Mouse (Mus musculus) ES-E14 (cell line): ENCODE measurements around the gene 5730596B20Rik. TPM values are rescaled to one million over a fixed set of nuclear protein-coding genes. Genes with fewer than 3 reads are reported as not detected.
A peak's percentile ranks its signal among the peaks of the same experiment; 100 is the strongest.

Experiments
- DNase-seq: peaks from one replicate; pipeline ENCODE4 v3.0.0-alpha.2; 2013; ENCODE audit warnings: low read depth, low spot score
- H3K27ac ChIP-seq: 2 replicates; pipeline ENCODE4 v1.5.1; 2012; ENCODE audit warnings: low read depth, mild to moderate bottlenecking, low read length, moderate library complexity, mixed read lengths; ENCODE audit not compliant: poor library complexity, insufficient read depth, severe bottlenecking
- H3K36me3 ChIP-seq: 2 replicates; pipeline ENCODE4 v1.6.1; 2012; ENCODE audit warnings: mild to moderate bottlenecking, low read length, moderate library complexity, mixed read lengths; ENCODE audit not compliant: control insufficient read depth, poor library complexity, insufficient read depth, severe bottlenecking
- H3K4me1 ChIP-seq, 2 experiments: fragments of 150-350 bp in 1 of 2; sonication (generic) in 1 of 2; 2 replicates each; pipeline ENCODE4 v1.6.1; 2012; ENCODE audit warnings: low read length in 2 of 2, mild to moderate bottlenecking in 1 of 2, mixed read lengths in 1 of 2; ENCODE audit not compliant: control insufficient read depth in 2 of 2, insufficient read depth in 2 of 2, poor library complexity in 1 of 2
- H3K4me3 ChIP-seq, 2 experiments: fragments of 150-350 bp in 1 of 2; sonication (generic) in 1 of 2; 2 replicates each; pipeline ENCODE4 v1.5.1; 2012; ENCODE audit warnings: low read length in 2 of 2, low read depth in 1 of 2, mild to moderate bottlenecking in 1 of 2, mixed read lengths in 1 of 2; ENCODE audit not compliant: insufficient read depth in 1 of 2, poor library complexity in 1 of 2, severe bottlenecking in 1 of 2
- H3K9ac ChIP-seq: 2 replicates; pipeline ENCODE4 v1.6.1; 2012; ENCODE audit warnings: low read depth, mild to moderate bottlenecking, low read length, mixed read lengths; ENCODE audit not compliant: poor library complexity, insufficient read depth, severe bottlenecking
- H3K9me3 ChIP-seq: fragments of 150-350 bp; sonication (generic); 2 replicates; pipeline ENCODE4 v1.6.1; 2012; ENCODE audit warnings: low read depth, mild to moderate bottlenecking, low read length; ENCODE audit not compliant: control insufficient read depth, insufficient read depth
- CHD2 ChIP-seq: IDR thresholded peaks from 2 replicates; pipeline ENCODE4 v1.6.1; 2014; ENCODE audit warnings: mild to moderate bottlenecking, low read depth, low read length, inconsistent platforms
- HCFC1 ChIP-seq: IDR thresholded peaks from 2 replicates; pipeline ENCODE4 v1.6.1; 2012; ENCODE audit warnings: low read length, inconsistent platforms, borderline replicate concordance; ENCODE audit not compliant: insufficient read depth
- MAFK ChIP-seq: IDR thresholded peaks from 2 replicates; pipeline ENCODE4 v1.6.1; 2014; ENCODE audit warnings: mild to moderate bottlenecking, low read depth, low read length, inconsistent platforms; ENCODE audit not compliant: insufficient read depth
- ZC3H11A ChIP-seq: IDR thresholded peaks from 2 replicates; pipeline ENCODE4 v1.6.1; 2012; ENCODE audit warnings: low read depth, mild to moderate bottlenecking, inconsistent platforms, low read length, borderline replicate concordance
- ZNF384 ChIP-seq: IDR thresholded peaks from 2 replicates; pipeline ENCODE4 v1.6.1; 2012; ENCODE audit warnings: low read depth, low read length, inconsistent platforms
- in situ Hi-C, 2 experiments: fragments of 600-800 bp; cut with MboI; formaldehyde crosslinking; loops; one replicate each; pipeline ENCODE4 v1.15.1; 2025; ENCODE audit warnings: low sequenced_read_pairs in 2 of 2, inconsistent platforms in 1 of 2; ENCODE audit not compliant: unreplicated experiment in 2 of 2
- total RNA-seq: library from RNA; depleted of rRNA; stranded (reverse); fragments of 300-350 nt; gene quantifications from 2 replicates; pipeline ENCODE4 v1.2.3, GENCODE M21; 2012

The 5730596B20Rik gene
- total RNA-seq, 1 experiment: 0.18 TPM

- Histone ChIP-seq H3K9me3 (no peaks in the 10 kb centered on the region), H3K36me3 (no peaks in the 10 kb centered on the region), H3K27ac (no peak overlapping the region), H3K4me1 (peaks cover 0 to 2% of the 10 kb centered on the region in 2 experiments; a peak in 1 of 4 replicates), H3K9ac (no peak overlapping the region), H3K4me3 (no peak overlapping the region)
- in situ Hi-C loops: no loop called here
- DNase-seq: no peak
- no peak for TF ChIP-seq ZNF384
- no peak for TF ChIP-seq ZC3H11A
- TF ChIP-seq CHD2: no peak
- TF ChIP-seq HCFC1: no peak
- no peak for TF ChIP-seq MAFK
Observed at GRCm38 (mm10) chr6:52189909-52190308, 12.6 kb downstream of the 5730596B20Rik start.

- Histone ChIP-seq H3K27ac (no peak overlapping the region), H3K4me1 (peaks cover 0 to 2% of the 10 kb centered on the region in 2 experiments; a peak in 1 of 4 replicates), H3K9me3 (no peaks in the 10 kb centered on the region), H3K4me3 (no peak overlapping the region), H3K36me3 (no peaks in the 10 kb centered on the region), H3K9ac (no peak overlapping the region)
- no peak for TF ChIP-seq CHD2
- no peak for TF ChIP-seq ZNF384
- TF ChIP-seq ZC3H11A: no peak
- TF ChIP-seq HCFC1: no peak
- TF ChIP-seq MAFK: no peak
- no peak for DNase-seq
- in situ Hi-C loops: no loop called here
Observed at GRCm38 (mm10) chr6:52190410-52190809, 13.1 kb downstream of the 5730596B20Rik start.

DNA sequence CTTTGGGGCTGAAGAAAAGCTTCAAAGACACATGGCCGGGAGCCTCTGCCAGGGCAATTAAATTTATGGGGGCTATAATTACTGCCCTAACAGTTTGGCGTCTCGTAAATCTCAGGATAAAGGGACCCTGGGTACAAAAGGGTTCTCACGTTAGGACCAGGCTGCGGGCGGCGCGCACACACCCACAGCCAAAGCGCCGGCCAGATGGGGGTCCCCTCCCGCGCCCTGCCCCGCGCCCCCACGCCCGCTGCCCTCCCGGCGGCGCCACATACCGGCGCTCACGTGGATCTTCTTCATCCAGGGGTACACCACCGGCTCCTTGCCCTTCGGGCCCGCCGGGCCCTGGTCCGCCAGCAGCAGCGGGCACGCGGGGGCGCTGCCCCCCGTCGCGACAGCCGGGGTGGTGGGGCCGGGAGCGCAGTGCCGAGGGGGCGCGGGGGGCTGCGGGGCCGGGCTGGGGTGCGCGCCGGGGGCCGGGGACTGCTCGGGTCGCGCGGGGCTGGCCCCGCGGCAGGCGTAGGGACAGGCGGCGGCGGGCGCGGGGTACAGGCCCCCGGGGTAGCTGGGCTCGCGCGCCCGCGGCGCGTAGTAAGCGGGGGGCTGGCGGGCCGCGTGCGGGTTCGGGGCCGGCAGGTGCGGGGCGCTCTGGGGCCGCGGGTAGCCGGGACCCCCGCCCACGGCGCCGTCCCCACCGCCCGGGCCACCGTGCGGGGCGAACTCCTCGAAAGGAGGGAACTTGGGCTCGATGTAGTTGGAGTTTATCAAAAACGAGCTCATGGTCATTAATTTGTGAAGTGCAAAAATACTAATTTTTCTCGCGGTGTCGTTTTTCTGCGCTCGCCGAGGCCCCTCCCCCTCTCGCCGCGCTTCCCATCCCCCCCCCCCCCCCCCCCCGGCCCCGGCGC lies 13.9 kb downstream of the 5730596B20Rik start, which contains the start of gene Hoxa4:
Gene Hoxa4, minus strand, starts transcription at position 848 of the 905 bp plus-strand sequence.
- no peak for DNase-seq
- Histone ChIP-seq H3K27ac (no peak within 1 kb of the TSS), H3K36me3 (no peaks in the 10 kb centered on the region), H3K9me3 (no peaks in the 10 kb centered on the region), H3K4me3 (peak within 1 kb of the TSS; percentile 67 to 74), H3K9ac (peak within 1 kb of the TSS; percentile 67), H3K4me1 (peaks cover 0 to 2% of the 10 kb centered on the region in 2 experiments; a peak in 1 of 4 replicates)
- TF ChIP-seq CHD2 (no peak), ZNF384 (no peak), ZC3H11A (no peak), MAFK (no peak), HCFC1 (no peak)
- in situ Hi-C loops: no loop called here

DNA sequence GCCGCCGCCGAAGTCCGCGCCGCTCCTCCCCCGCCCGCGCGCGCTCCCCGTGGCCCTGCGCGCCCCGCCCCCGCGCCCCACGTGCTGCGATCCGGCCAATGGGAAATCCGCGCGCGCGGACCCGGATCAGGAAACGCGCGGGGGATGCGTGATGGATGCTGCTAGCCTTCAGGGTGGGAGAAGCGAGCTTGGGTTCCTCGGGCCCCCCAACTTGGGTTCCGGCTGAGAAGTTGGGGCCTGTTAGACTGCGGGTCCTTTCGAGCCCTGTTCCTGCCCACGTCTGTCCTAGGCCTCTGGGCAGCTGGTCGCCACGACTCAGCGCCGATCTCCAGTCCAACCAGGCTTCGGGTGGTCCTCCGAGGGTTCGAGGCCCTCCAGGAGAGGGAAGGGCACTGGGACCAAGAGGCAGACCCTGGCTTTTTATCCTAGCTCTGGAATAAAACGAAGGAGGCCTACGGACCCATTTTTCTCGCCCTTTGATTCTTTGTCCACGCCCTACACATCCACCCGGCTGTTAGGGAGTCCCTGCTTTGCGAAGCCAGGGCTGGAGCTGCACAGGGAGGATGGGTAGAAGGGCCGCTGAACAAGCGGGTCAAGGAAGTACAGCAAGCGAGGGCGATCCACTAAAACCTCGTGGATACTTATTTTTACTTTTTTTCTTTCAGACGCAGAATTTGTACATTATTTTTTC lies 14.7 kb downstream of the 5730596B20Rik start:
- in situ Hi-C loops: no loop called here
- peaks cover 0 to 2% of the 10 kb centered on the region in 2 experiments; a peak in 1 of 4 replicates for H3K4me1 ChIP-seq
- H3K4me3 ChIP-seq: peak overlapping the region; percentile 67 to 74
- TF ChIP-seq ZC3H11A (no peak), ZNF384 (no peak), CHD2 (no peak), HCFC1 (no peak), MAFK (no peak)
- H3K36me3 ChIP-seq: no peaks in the 10 kb centered on the region
- peak overlapping the region; percentile 67 for H3K9ac ChIP-seq
- no peaks in the 10 kb centered on the region for H3K9me3 ChIP-seq
- H3K27ac ChIP-seq: no peak overlapping the region
- DNase-seq: no peak
